Mouse (Mus musculus): Measurements from ENCODE around the gene Dtd2. TPM values are rescaled to one million over a fixed set of nuclear protein-coding genes. Genes with fewer than 3 reads are reported as not detected.
A peak's percentile ranks its signal among the peaks of the same experiment; 100 is the strongest.

Gene Dtd2
- total and polyA plus RNA-seq, 3 experiments, result 15.5 to 22.4 TPM; not detected in 1

- 0 out of 2 replicates have a peak, but pooled peaks have one; percentile 36 for TF ChIP-seq UBTF (IDR thresholded peaks at IDR 0.05; ENCODE audit: borderline replicate concordance, insufficient read depth, low read depth, low read length)
- TF ChIP-seq MAFK (IDR thresholded peaks at IDR 0.05; ENCODE audit: borderline replicate concordance, low read depth, low read length), result no peak
- TF ChIP-seq RCOR1 (IDR thresholded peaks at IDR 0.05; ENCODE audit: low read depth, low read length), result peak; percentile 36; the same call in 1 of the 2 replicates
- TF ChIP-seq NELFE (IDR thresholded peaks at IDR 0.05; ENCODE audit: low read depth, low read length), result peak; percentile 88
Measured at GRCm38 (mm10) chr12:51971070-51971664, 35.1 kb downstream of the Dtd2 start, which contains the start of gene Heatr5a (continued).

- H3K4me1 ChIP-seq (ENCODE audit: control insufficient read depth in 1 of 2, insufficient read depth in 2 of 2, low read length in 2 of 2), result peaks cover 5 to 12% of the 10 kb centered on the region in 2 experiments
- no peaks in the 10 kb centered on the region for H3K27me3 ChIP-seq (ENCODE audit: control insufficient read depth in 1 of 2, insufficient read depth in 2 of 2, low read length in 2 of 2)
- peak overlapping the region; percentile 98 for H3K27ac ChIP-seq (ENCODE audit: control insufficient read depth, low read depth, low read length)
- peaks cover 0 to 18% of the 10 kb centered on the region in 2 experiments; a peak in 3 of 4 replicates for H3K36me3 ChIP-seq (ENCODE audit: control insufficient read depth in 1 of 2, insufficient read depth in 2 of 2, low read length in 2 of 2)
- no peaks in the 10 kb centered on the region for H3K9me3 ChIP-seq (replicated peaks; ENCODE audit: insufficient read depth, low read length)
- peak overlapping the region; percentile 94 to 95 for H3K4me3 ChIP-seq (ENCODE audit: control insufficient read depth in 1 of 2, insufficient read depth in 1 of 2, low read depth in 2 of 2, low read length in 2 of 2)
- peaks cover 32% of the 10 kb centered on the region for H3K79me2 ChIP-seq (ENCODE audit: control insufficient read depth, insufficient read depth, low read length, poor library complexity)
- peak; percentile 82 for DNase-seq (ENCODE audit: low read depth, low spot score)
- no peak; the same call in 1 of the 2 replicates for TF ChIP-seq MAFK (IDR thresholded peaks at IDR 0.05; ENCODE audit: borderline replicate concordance, low read depth, low read length)
- peak; percentile 69 to 86 for TF ChIP-seq EP300 (IDR thresholded peaks at IDR 0.05; ENCODE audit: low read depth in 1 of 2, low read length in 2 of 2)
- 0 out of 2 replicates have a peak, but pooled peaks have one; percentile 7 for TF ChIP-seq USF1 (IDR thresholded peaks at IDR 0.05; ENCODE audit: low read depth, low read length)
- TF ChIP-seq POLR2AphosphoS2 (IDR thresholded peaks at IDR 0.05; ENCODE audit: low read length), result peak; percentile 63
- TF ChIP-seq BHLHE40 (IDR thresholded peaks at IDR 0.05; ENCODE audit: borderline replicate concordance, low read depth, low read length), result no peak
- 0 out of 2 replicates have a peak, but pooled peaks have one; percentile 34 for TF ChIP-seq RCOR1 (IDR thresholded peaks at IDR 0.05; ENCODE audit: low read depth, low read length)
- TF ChIP-seq MYC (IDR thresholded peaks at IDR 0.05; ENCODE audit: low read depth, low read length), result peak; percentile 80; the same call in 1 of the 2 replicates
- TF ChIP-seq ZMIZ1 (IDR thresholded peaks at IDR 0.05; ENCODE audit: low read depth, low read length), result peak; percentile 82
- peak; percentile 34; the same call in 1 of the 2 replicates for TF ChIP-seq NELFE (IDR thresholded peaks at IDR 0.05; ENCODE audit: low read depth, low read length)
- peak; percentile 96 for TF ChIP-seq ZNF384 (IDR thresholded peaks at IDR 0.05; ENCODE audit: low read depth, low read length)
- no peak for TF ChIP-seq ZKSCAN1 (IDR thresholded peaks at IDR 0.05; ENCODE audit: low read depth, low read length)
- TF ChIP-seq CHD1 (IDR thresholded peaks at IDR 0.05; ENCODE audit: low read depth, low read length), result no peak; the same call in none of the 2 replicates
- TF ChIP-seq POLR2A (IDR thresholded peaks at IDR 0.05; ENCODE audit: control insufficient read depth in 1 of 2, insufficient read depth in 1 of 2, low read depth in 1 of 2, low read length in 2 of 2, poor library complexity in 1 of 2), result peak in 1 of 2 experiments; percentile 32; a peak in 1 of 4 replicates
- TF ChIP-seq GATA1 (IDR thresholded peaks at IDR 0.05; ENCODE audit: low read depth, low read length), result peak; percentile 92
- TF ChIP-seq UBTF (IDR thresholded peaks at IDR 0.05; ENCODE audit: borderline replicate concordance, insufficient read depth, low read depth, low read length), result peak; percentile 18; the same call in 1 of the 2 replicates
- no peak for TF ChIP-seq CTCF (IDR thresholded peaks at IDR 0.05 in 2 of 3, conservative IDR thresholded peaks at IDR 0.05 in 1 of 3; ENCODE audit: control insufficient read depth in 1 of 3, insufficient read depth in 1 of 3, low read depth in 2 of 3, low read length in 3 of 3, poor library complexity in 1 of 3, severe bottlenecking in 1 of 3)
- no peak for TF ChIP-seq USF2 (IDR thresholded peaks at IDR 0.05; ENCODE audit: borderline replicate concordance in 1 of 2, insufficient read depth in 1 of 2, low read depth in 1 of 2, low read length in 2 of 2)
- TF ChIP-seq MEF2A (IDR thresholded peaks at IDR 0.05; ENCODE audit: extremely low read depth, insufficient replicate concordance, low read depth, low read length, poor library complexity, severe bottlenecking), result no peak
- TF ChIP-seq TBP (IDR thresholded peaks at IDR 0.05; ENCODE audit: low read depth, low read length), result peak; percentile 74
- peak; percentile 57 for TF ChIP-seq TCF12 (IDR thresholded peaks at IDR 0.05; ENCODE audit: low read depth, low read length)
- 0 out of 2 replicates have a peak, but pooled peaks have one; percentile 18 for TF ChIP-seq MYB (IDR thresholded peaks at IDR 0.05; ENCODE audit: low read depth, low read length)
- TF ChIP-seq POLR2AphosphoS5 (IDR thresholded peaks at IDR 0.05; ENCODE audit: borderline replicate concordance, low read depth, low read length), result peak; percentile 45; the same call in 1 of the 2 replicates
- TF ChIP-seq MXI1 (IDR thresholded peaks at IDR 0.05; ENCODE audit: low read depth, low read length), result peak; percentile 49
- no peak for TF ChIP-seq CHD2 (IDR thresholded peaks at IDR 0.05; ENCODE audit: low read length)
- peak; percentile 89 for TF ChIP-seq SIN3A (IDR thresholded peaks at IDR 0.05; ENCODE audit: low read length)
- peak; percentile 75 for TF ChIP-seq ETS1 (IDR thresholded peaks at IDR 0.05; ENCODE audit: low read depth, low read length)
- 0 out of 2 replicates have a peak, but pooled peaks have one; percentile 21 for TF ChIP-seq MAZ (IDR thresholded peaks at IDR 0.05; ENCODE audit: low read depth, low read length)
- TF ChIP-seq MAX (IDR thresholded peaks at IDR 0.05; ENCODE audit: low read length), result 0 out of 2 replicates have a peak, but pooled peaks have one; percentile 12
- peak; percentile 40; the same call in 1 of the 2 replicates for TF ChIP-seq ELF1 (IDR thresholded peaks at IDR 0.05; ENCODE audit: low read depth, low read length)
- TF ChIP-seq HCFC1 (IDR thresholded peaks at IDR 0.05; ENCODE audit: low read depth, low read length), result 0 out of 2 replicates have a peak, but pooled peaks have one; percentile 58
- H3K9ac ChIP-seq (ENCODE audit: control insufficient read depth, low read depth, low read length, poor library complexity, severe bottlenecking), result peak overlapping the region; percentile 100
Measured at GRCm38 (mm10) chr12:51970352-51971069, 35.8 kb downstream of the Dtd2 start.

All from MEL (cell line).